Mouse (Mus musculus): ENCODE data around the gene Acvr1b. TPM values are rescaled to one million over a fixed set of nuclear protein-coding genes. Genes with fewer than 3 reads are reported as not detected.

Gene Acvr1b
- polyA plus RNA-seq, 1 experiment from 2014 or later: 5.8 TPM

GRCm38 (mm10) chr15:101138675-101139074 is 35.2 kb upstream of the Acvr1b start:
- no peak overlapping the region for H3K9ac ChIP-seq (ENCODE audit: low read depth, low read length)
- DNase-seq (ENCODE audit: low spot score): no peak
- H3K4me3 ChIP-seq (replicated peaks; ENCODE audit: low read depth, low read length): no peak overlapping the region
- no peaks in the 10 kb centered on the region for H3K27me3 ChIP-seq (ENCODE audit: insufficient read depth, low read length)
- no peak for TF ChIP-seq CTCF (IDR thresholded peaks at IDR 0.05; ENCODE audit: low read depth)
- peaks cover 33% of the 10 kb centered on the region for H3K4me1 ChIP-seq (replicated peaks; ENCODE audit: insufficient read depth, low read length)
- no peak overlapping the region for H3K4me2 ChIP-seq (ENCODE audit: low read length)
- H3K9me3 ChIP-seq (replicated peaks; ENCODE audit: low read length): no peaks in the 10 kb centered on the region
- 80% methylated on average over 3 of the region's 3 CpGs for WGBS
- no peak for ATAC-seq (replicated peaks; ENCODE audit: low FRiP score, low read depth)
- H3K36me3 ChIP-seq (ENCODE audit: insufficient read depth, low read length): 0 out of 2 replicates have a peak, but pooled peaks cover 3% of the 10 kb centered on the region
- no peak overlapping the region for H3K27ac ChIP-seq

GRCm38 (mm10) chr15:101139885-101140284 is 34.0 kb upstream of the Acvr1b start:
- 24% methylated on average over 12 of the region's 12 CpGs for WGBS
- Histone ChIP-seq H3K36me3 (ENCODE audit: insufficient read depth, low read length) (0 out of 2 replicates have a peak, but pooled peaks cover 3% of the 10 kb centered on the region), H3K9me3 (replicated peaks; ENCODE audit: low read length) (no peaks in the 10 kb centered on the region), H3K4me1 (replicated peaks; ENCODE audit: insufficient read depth, low read length) (peaks cover 34% of the 10 kb centered on the region), H3K9ac (ENCODE audit: low read depth, low read length) (no peak overlapping the region), H3K27me3 (ENCODE audit: insufficient read depth, low read length) (no peaks in the 10 kb centered on the region), H3K4me2 (ENCODE audit: low read length) (no peak overlapping the region), H3K27ac (peak overlapping the region; percentile 52), H3K4me3 (replicated peaks; ENCODE audit: low read depth, low read length) (no peak overlapping the region)
- no peak for TF ChIP-seq CTCF (IDR thresholded peaks at IDR 0.05; ENCODE audit: low read depth)
- DNase-seq (ENCODE audit: low spot score) (no peak), ATAC-seq (replicated peaks; ENCODE audit: low FRiP score, low read depth) (no peak)

GRCm38 (mm10) chr15:101140587-101140986 is 33.3 kb upstream of the Acvr1b start:
- no peak overlapping the region for H3K4me3 ChIP-seq (replicated peaks; ENCODE audit: low read depth, low read length)
- H3K4me1 ChIP-seq (replicated peaks; ENCODE audit: insufficient read depth, low read length): peaks cover 40% of the 10 kb centered on the region
- ATAC-seq (replicated peaks; ENCODE audit: low FRiP score, low read depth) (no peak), DNase-seq (ENCODE audit: low spot score) (no peak)
- no peak overlapping the region for H3K9ac ChIP-seq (ENCODE audit: low read depth, low read length)
- no peaks in the 10 kb centered on the region for H3K9me3 ChIP-seq (replicated peaks; ENCODE audit: low read length)
- H3K36me3 ChIP-seq (ENCODE audit: insufficient read depth, low read length): 0 out of 2 replicates have a peak, but pooled peaks cover 3% of the 10 kb centered on the region
- peak overlapping the region; percentile 13; the same call in 1 of the 2 replicates for H3K4me2 ChIP-seq (ENCODE audit: low read length)
- no peak for TF ChIP-seq CTCF (IDR thresholded peaks at IDR 0.05; ENCODE audit: low read depth)
- H3K27me3 ChIP-seq (ENCODE audit: insufficient read depth, low read length): no peaks in the 10 kb centered on the region
- WGBS: 47% methylated on average over 6 of the region's 6 CpGs
- peak overlapping the region; percentile 54; the same call in 1 of the 2 replicates for H3K27ac ChIP-seq

GRCm38 (mm10) chr15:101141061-101141541 is 32.8 kb upstream of the Acvr1b start:
- H3K9ac ChIP-seq (ENCODE audit: low read depth, low read length): no peak overlapping the region
- no peak overlapping the region for H3K4me3 ChIP-seq (replicated peaks; ENCODE audit: low read depth, low read length)
- 0 out of 2 replicates have a peak, but pooled peaks cover 2% of the 10 kb centered on the region for H3K36me3 ChIP-seq (ENCODE audit: insufficient read depth, low read length)
- peak overlapping the region; percentile 54; the same call in 1 of the 2 replicates for H3K27ac ChIP-seq
- TF ChIP-seq CTCF (IDR thresholded peaks at IDR 0.05; ENCODE audit: low read depth): no peak
- no peaks in the 10 kb centered on the region for H3K27me3 ChIP-seq (ENCODE audit: insufficient read depth, low read length)
- no peaks in the 10 kb centered on the region for H3K9me3 ChIP-seq (replicated peaks; ENCODE audit: low read length)
- DNase-seq (ENCODE audit: low spot score): peak; percentile 73
- ATAC-seq (replicated peaks; ENCODE audit: low FRiP score, low read depth): peak; percentile 67
- H3K4me1 ChIP-seq (replicated peaks; ENCODE audit: insufficient read depth, low read length): peaks cover 45% of the 10 kb centered on the region
- peak overlapping the region; percentile 13; the same call in 1 of the 2 replicates for H3K4me2 ChIP-seq (ENCODE audit: low read length)
- 3% methylated on average over 14 of the region's 14 CpGs for WGBS

- DNase-seq (ENCODE audit: low spot score) (no peak), ATAC-seq (replicated peaks; ENCODE audit: low FRiP score, low read depth) (no peak)
- Histone ChIP-seq H3K9me3 (replicated peaks; ENCODE audit: low read length) (no peaks in the 10 kb centered on the region), H3K4me2 (ENCODE audit: low read length) (no peak overlapping the region), H3K27me3 (ENCODE audit: insufficient read depth, low read length) (no peaks in the 10 kb centered on the region), H3K36me3 (ENCODE audit: insufficient read depth, low read length) (no peaks in the 10 kb centered on the region), H3K27ac (no peak overlapping the region), H3K4me3 (replicated peaks; ENCODE audit: low read depth, low read length) (no peak overlapping the region), H3K9ac (ENCODE audit: low read depth, low read length) (no peak overlapping the region), H3K4me1 (replicated peaks; ENCODE audit: insufficient read depth, low read length) (peaks cover 47% of the 10 kb centered on the region)
- no peak for TF ChIP-seq CTCF (IDR thresholded peaks at IDR 0.05; ENCODE audit: low read depth)
- 56% methylated on average over 8 of the region's 8 CpGs for WGBS
Measured at GRCm38 (mm10) chr15:101142672-101143071, 31.2 kb upstream of the Acvr1b start.

GRCm38 (mm10) chr15:101143494-101143893 is 30.4 kb upstream of the Acvr1b start:
- Histone ChIP-seq H3K4me1 (replicated peaks; ENCODE audit: insufficient read depth, low read length) (peaks cover 47% of the 10 kb centered on the region), H3K36me3 (ENCODE audit: insufficient read depth, low read length) (no peaks in the 10 kb centered on the region), H3K4me2 (ENCODE audit: low read length) (no peak overlapping the region), H3K9ac (ENCODE audit: low read depth, low read length) (no peak overlapping the region), H3K9me3 (replicated peaks; ENCODE audit: low read length) (no peaks in the 10 kb centered on the region), H3K4me3 (replicated peaks; ENCODE audit: low read depth, low read length) (no peak overlapping the region), H3K27ac (no peak overlapping the region), H3K27me3 (ENCODE audit: insufficient read depth, low read length) (no peaks in the 10 kb centered on the region)
- DNase-seq (ENCODE audit: low spot score) (peak; percentile 70), ATAC-seq (replicated peaks; ENCODE audit: low FRiP score, low read depth) (no peak)
- TF ChIP-seq CTCF (IDR thresholded peaks at IDR 0.05; ENCODE audit: low read depth): no peak
- 11% methylated on average over 8 of the region's 8 CpGs for WGBS

GRCm38 (mm10) chr15:101144176-101144575 is 29.7 kb upstream of the Acvr1b start:
- no peak for TF ChIP-seq CTCF (IDR thresholded peaks at IDR 0.05; ENCODE audit: low read depth)
- Histone ChIP-seq H3K27me3 (ENCODE audit: insufficient read depth, low read length) (no peaks in the 10 kb centered on the region), H3K4me1 (replicated peaks; ENCODE audit: insufficient read depth, low read length) (peaks cover 47% of the 10 kb centered on the region), H3K27ac (peak overlapping the region; percentile 80), H3K4me3 (replicated peaks; ENCODE audit: low read depth, low read length) (no peak overlapping the region), H3K9ac (ENCODE audit: low read depth, low read length) (no peak overlapping the region), H3K9me3 (replicated peaks; ENCODE audit: low read length) (no peaks in the 10 kb centered on the region), H3K36me3 (ENCODE audit: insufficient read depth, low read length) (no peaks in the 10 kb centered on the region), H3K4me2 (ENCODE audit: low read length) (no peak overlapping the region)
- 78% methylated on average over 5 of the region's 5 CpGs for whole genome bisulfite sequencing
- ATAC-seq (replicated peaks; ENCODE audit: low FRiP score, low read depth): no peak
- DNase-seq (ENCODE audit: low spot score): no peak
